Mouse (Mus musculus): Measurements from ENCODE around the gene Tbxas1. TPM values are rescaled to one million over a fixed set of nuclear protein-coding genes. Genes with fewer than 3 reads are reported as not detected.

The Tbxas1 gene
- polyA plus RNA-seq, 3 experiments from 2014 or later: 0.21 to 0.37 (median 0.25) TPM

DNA sequence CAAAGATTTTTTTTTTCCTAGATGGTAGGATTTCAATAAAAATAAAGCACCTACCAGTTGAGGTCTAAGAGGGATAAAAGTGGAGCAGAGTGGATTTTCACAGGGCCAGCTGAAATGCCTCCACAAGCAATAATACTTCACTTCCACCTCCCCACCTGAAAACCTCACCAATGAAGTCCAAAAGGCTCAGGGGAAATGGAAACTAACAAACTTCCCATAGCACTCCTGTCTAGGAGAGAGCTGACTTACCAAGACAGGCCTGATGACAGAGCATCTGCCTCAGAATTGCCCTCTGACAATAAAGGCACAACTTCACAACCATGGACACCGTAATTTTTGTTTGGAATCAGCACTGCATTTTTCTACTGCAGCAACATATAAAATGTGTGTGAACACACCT lies 15.4 kb upstream of the Tbxas1 start:
- no peak for ATAC-seq

DNA sequence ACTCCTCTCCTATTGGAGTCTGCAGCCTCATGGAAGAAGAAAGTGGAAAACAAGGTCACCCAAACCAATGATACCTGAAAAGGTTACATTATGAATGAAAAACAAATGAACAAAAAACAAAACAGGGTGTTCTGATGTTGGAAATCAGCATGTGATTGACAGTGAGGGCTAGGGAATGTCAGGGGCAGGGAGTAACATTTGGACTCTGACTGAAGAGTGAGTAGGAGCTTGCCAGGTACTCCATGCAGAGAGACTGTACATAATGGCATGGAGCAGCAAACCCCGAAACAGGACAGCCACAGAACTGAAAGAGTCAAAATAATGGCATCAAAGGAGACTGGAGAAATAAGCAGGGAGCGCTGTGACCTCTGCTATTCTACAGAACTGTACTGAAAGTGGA lies 14.9 kb upstream of the Tbxas1 start:
- no peak for ATAC-seq

DNA sequence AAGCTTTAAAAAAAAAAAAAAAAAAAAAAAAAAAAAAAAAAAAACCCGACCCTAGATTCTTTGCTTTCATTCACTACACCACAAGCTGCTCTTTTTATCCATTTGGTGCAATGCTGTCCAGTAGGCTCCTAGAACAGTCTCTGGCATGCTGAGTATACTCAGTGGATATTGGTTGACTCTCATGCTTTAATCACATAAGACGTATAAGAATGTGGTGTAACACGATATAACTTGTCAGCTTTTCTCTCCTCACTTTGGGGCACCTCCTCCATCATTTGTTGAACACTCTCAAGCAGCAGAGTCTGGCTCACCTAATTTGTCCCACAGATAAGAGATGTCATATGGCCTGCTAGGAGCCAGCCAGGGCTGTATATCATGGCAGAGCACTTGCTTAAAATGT lies 11.6 kb upstream of the Tbxas1 start:
- no peak for ATAC-seq

GRCm38 (mm10) chr6:38865805-38866204 lies 9.4 kb upstream of the Tbxas1 start:
- ATAC-seq: no peak

DNA sequence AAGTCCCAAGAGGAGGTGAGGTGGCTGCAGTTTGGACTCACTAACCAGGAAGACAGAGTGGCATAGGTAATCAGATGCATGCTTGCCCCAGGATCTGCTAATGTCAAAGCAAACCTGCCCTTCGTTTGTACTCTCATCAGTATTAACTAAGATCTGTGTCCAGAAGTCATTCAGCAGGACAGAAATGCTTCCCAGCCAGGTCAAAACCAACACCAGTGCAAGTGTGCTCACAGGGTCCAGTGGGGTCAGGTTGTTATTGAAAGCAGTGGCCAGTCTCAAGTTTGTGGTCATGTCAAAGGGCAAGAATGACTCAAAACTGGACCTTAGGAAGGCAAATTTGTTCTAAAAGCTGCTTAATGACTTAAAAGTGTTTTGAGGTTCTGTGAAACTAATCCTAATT lies 8.8 kb upstream of the Tbxas1 start:
- ATAC-seq: no peak

GRCm38 (mm10) chr6:38866761-38867160 lies 8.4 kb upstream of the Tbxas1 start:
- ATAC-seq: no peak

GRCm38 (mm10) chr6:38867291-38867690 lies 7.9 kb upstream of the Tbxas1 start:
- no peak for ATAC-seq

- ATAC-seq: no peak
Observed at GRCm38 (mm10) chr6:38868974-38869373, 6.2 kb upstream of the Tbxas1 start.

GRCm38 (mm10) chr6:38870070-38870469 lies 5.1 kb upstream of the Tbxas1 start:
- ATAC-seq: no peak

DNA sequence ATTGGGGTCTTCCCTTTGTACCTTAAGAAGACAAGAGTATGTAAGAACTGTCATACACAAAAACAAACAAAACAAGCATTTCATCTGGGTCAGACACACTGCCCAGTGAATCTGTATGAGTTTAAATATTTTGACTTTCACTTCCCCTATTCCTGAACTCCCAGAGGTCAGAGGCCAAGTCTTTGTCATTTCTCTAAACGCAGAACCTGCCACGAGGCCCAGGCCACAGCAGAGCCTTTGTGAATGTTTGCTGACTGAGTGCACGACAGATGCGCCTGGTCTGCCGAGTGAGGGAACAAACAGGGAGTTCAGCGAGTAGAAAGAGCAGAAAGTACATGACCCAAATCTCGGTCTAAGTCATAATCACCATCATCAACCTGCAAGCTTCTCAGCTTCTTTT lies 4.2 kb upstream of the Tbxas1 start:
- no peak for ATAC-seq

- no peak for ATAC-seq
Observed at GRCm38 (mm10) chr6:38873316-38873715, 1.9 kb upstream of the Tbxas1 start.

DNA sequence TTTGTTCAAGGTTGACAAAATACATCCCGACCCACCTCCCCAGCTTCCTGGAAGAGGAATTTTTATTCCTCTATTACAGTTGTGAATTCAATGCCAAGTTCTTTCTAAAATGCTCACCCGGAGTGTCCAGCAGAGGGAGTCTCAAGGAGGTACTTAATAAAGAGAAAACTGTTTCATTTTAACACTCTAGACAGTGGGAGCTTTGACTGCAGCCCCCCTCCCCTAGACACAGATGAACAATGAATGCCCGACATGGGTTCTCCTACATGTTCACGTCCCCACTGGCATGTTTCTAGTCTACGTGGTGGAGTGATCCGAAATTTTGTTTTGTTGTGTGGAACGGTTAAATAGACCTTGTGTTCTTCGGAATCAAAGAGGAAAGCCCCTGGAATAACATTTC lies 1.2 kb upstream of the Tbxas1 start:
- peak; percentile 42 for ATAC-seq

- peak; percentile 15 for ATAC-seq
Observed at GRCm38 (mm10) chr6:38874565-38875257, 493 bp upstream of the Tbxas1 start.

- peak; percentile 78 for ATAC-seq
Observed at GRCm38 (mm10) chr6:38876071-38876911, 1.1 kb downstream of the Tbxas1 start, which contains the start of gene Hipk2. Gene Hipk2, minus strand, starts transcription at chr6:38876165.

DNA sequence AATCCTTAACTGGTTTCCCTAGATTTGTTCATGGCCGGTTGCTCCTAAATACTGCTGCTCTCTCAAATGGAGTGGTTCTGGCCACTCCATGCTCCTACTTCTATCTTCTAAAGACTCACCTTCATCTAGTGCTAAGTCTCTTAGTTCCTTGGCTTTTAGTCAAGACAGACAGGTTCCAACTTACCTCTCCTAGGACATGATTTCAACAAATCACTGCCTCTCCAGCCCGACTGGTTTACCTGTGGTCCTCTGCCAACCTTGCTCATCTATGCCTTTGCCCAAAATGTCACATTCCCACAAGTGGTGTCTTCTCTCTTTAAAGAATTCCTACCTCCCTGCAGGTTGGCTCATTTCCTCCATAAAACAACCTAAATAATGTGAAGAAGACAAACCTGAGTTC lies 2.5 kb downstream of the Tbxas1 start:
- no peak for ATAC-seq

- ATAC-seq: no peak
Observed at GRCm38 (mm10) chr6:38881468-38881867, 6.3 kb downstream of the Tbxas1 start.

- ATAC-seq: no peak
Observed at GRCm38 (mm10) chr6:38881975-38882374, 6.8 kb downstream of the Tbxas1 start.

DNA sequence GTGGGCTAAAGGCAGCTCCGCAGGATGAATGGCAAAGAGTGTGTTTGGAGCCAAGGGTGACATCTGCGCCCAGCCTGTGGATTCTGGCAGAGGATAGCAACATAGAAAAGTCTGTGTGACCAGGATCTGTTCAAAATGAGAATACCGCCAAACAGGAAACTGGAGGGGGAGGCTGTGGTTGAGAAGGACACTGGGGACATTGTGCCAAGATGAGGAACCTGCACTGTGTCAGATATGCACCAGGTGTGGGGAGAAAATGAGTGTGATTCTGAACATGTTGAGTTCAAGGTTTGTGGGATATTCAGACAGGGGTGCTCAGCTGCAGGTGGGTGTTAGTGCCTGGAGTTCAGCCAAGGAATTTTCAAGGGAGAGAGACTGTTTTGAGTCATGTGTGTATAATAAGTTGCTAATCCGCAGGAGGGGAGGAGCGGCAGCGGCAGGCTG lies 7.5 kb downstream of the Tbxas1 start:
- no peak for ATAC-seq

GRCm38 (mm10) chr6:38884482-38884881 lies 9.3 kb downstream of the Tbxas1 start:
- no peak for ATAC-seq

DNA sequence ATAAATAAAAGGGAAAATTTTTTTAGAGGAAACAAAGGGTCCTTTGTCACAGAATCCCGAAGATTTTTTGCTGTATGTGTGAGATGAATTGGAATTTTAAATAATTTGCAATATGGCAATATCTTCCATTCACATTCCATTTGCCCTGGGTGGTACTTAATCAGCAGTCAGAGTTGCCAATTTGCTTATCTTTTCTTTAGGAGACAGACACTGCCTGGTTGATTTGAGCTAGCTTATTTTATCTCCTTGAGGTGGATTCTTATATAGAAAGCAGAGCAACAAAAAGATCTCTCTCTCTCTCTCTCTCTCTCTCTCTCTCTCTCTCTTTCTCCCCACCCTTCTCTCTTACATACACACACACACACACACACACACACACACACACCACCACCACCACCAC lies 9.9 kb downstream of the Tbxas1 start:
- no peak for ATAC-seq

DNA sequence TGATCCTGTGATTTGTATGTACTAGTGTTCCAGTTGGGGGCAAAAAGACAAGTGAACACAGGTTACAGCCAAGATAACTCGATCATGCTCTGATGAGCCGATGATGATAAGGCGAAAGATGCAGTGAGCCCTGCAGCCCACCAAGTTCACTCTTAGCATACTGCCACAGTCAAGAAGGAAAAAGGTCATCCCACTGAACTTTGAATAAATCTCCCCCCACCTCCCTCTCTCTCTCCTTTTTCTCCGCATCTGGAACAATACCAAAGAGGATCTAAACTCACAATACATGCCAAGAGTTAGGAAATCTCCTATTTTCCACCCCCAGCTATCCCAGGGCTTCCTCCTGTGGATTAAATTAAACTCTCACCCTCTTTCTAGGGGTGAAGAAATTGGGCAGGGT lies 12.2 kb downstream of the Tbxas1 start:
- no peak for ATAC-seq

DNA sequence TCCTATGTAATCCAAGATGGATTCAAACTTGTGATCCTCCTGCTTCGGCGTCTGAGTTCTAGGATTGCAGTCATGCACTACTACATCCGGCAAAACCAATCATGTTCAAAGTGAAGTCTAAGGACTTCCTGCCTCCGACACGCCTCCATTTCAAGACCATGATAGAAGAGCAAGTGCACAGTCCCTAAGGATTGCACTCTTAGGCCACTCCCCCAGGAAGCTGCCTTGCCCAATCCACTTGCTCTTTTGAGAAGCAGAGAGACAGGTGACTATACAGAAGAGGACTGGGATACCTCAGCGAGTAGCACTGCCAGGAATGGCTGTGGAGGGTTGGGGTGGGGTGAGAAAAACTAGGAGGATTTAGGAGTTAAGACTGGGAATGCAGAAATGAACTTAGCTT lies 14.0 kb downstream of the Tbxas1 start:
- no peak for ATAC-seq

DNA sequence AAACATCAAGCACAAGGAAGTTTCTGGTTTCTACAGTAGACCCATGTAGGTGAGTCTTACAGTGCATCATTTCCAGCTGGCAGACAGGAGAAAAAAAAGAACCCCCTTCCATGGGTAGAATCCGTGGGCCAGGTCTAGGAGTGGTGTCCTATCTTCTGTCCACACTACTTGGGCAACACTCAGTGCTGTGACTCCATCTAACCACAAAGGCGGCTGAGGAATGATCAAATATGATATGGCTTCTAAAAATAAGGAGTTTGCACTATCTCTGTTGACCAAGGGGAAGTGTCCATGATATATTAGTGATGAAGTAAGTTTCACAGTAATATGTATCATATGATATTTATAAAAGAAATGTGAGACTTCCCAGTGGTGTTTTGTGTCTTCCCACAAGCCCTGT lies 16.8 kb downstream of the Tbxas1 start:
- no peak for ATAC-seq

- no peak for ATAC-seq
Observed at GRCm38 (mm10) chr6:38893615-38894014, 18.4 kb downstream of the Tbxas1 start.

Data from inflammation-experienced regulatory T-cells, adult 6 months (primary cell).